Mouse (Mus musculus) thymus, postnatal 36 days (tissue): ENCODE data around the gene 2610528A11Rik.

Experiments
- DNase-seq, 2 experiments: peaks; one replicate each; pipeline ENCODE4 v3.0.0; 2022; ENCODE audit warnings: mixed read lengths in 2 of 2

Gene 2610528A11Rik

GRCm38 (mm10) chr14:37083755-37084154, 30.1 kb downstream of the 2610528A11Rik start:
- no peak for DNase-seq

DNA sequence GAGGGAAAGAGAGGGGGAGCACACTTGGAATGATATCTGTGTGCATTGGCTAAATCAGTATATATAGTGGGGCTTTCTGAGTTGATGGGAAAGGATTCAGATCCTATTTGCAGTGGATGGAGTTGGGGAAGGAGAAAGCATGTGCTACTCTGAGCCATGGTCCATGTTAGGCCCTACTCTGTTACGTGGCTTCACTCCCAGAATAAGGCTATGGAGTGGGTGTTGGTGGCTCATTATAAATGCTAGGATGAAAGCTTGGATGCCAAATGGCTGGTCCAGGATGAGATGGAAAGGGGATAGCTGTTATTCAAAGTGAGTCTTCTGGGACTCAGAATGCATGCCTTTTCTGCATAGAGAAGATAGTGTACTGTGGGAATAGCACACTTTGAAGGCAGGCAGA, 33.1 kb downstream of the 2610528A11Rik start:
- no peak for DNase-seq

DNA sequence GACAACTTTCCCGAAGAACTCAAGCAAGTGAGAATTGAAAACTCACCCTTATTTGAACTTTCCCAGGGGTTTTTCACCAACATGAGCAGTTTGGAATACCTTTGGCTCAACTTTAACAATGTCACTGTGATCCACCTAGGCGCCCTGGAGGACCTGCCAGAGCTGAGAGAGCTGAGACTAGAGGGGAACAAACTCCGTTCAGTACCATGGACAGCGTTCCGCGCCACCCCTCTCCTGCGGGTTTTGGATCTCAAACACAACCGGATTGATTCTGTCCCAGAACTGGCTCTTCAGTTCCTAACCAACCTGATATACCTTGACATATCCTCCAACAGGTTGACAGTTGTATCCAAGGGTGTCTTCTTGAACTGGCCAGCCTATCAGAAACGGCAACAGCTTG, 45.3 kb downstream of the 2610528A11Rik start:
- peak; percentile 7 to 9 for DNase-seq

- no peak for DNase-seq
These were observed 46.2 kb downstream of the 2610528A11Rik start, which contains the start of gene Lrit2 for GRCm38 (mm10) chr14:37067629-37068028. Gene Lrit2 (plus strand): TSS chr14:37067929.

DNA sequence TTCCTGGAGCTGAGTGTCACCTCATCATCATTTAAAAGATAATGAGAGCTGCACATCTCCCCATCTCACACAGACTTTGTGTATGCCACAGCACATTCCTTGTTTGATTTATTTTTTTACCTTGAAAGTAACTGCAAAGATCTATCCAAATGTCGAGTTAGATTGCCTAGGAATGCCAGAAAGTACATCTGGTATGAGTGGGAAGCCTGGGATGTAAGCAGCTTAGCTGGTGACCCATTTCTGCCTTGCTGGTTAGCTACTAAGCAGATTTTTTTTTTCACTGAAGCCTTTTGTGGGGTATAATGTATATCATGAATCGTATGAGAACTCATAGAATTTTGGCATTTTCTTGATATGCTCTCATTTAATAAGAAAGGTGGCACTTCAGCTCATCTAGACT, 47.2 kb downstream of the 2610528A11Rik start:
- no peak for DNase-seq

GRCm38 (mm10) chr14:37064849-37065248, 49.0 kb downstream of the 2610528A11Rik start:
- no peak for DNase-seq
